Mouse (Mus musculus) ES-Bruce4 (cell line): ENCODE measurements around the gene Clec16a.

Experiments used
- CTCF ChIP-seq: IDR thresholded peaks from one replicate; pipeline ENCODE4 v1.8.1; 2011; ENCODE audit warnings: low read depth, low read length
- EP300 ChIP-seq: IDR thresholded peaks from 2 replicates; pipeline ENCODE4 v1.6.1; 2011; ENCODE audit warnings: low read depth, low read length; ENCODE audit not compliant: insufficient read depth
- POLR2A ChIP-seq: IDR thresholded peaks from one replicate; pipeline ENCODE4 v1.8.1; 2011; ENCODE audit warnings: low read length; ENCODE audit not compliant: insufficient read depth

DNA sequence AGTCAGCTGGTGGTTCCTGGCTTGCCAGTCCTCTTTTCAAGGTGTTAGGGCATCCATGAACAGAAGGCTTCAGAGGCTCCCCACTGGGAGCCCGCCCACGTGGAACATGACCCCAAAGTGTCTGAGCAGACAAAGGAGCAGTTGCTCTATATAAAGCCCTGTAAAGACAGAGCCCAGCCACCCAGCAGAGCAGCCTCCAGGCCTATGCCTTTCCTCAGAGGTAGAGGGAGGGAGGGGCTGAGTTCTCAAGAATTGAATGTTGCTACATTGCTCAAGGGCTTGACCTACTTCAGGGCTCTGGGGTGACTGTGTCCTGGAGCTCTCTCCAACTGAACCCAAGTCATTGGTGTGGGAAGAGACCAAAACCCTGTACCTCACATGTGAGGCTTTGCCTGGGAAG is 155.0 kb downstream of the Clec16a start:
- TF ChIP-seq POLR2A: no peak
- TF ChIP-seq CTCF: no peak
- TF ChIP-seq EP300: 0 out of 2 replicates have a peak, but pooled peaks have one; percentile 16
